Mouse (Mus musculus) limb, embryonic 15.5 days (tissue): ENCODE results near the gene Zfp383. TPM values are rescaled to one million over a fixed set of nuclear protein-coding genes. Genes with fewer than 3 reads are reported as not detected.
"Not testable (repeated sequence)": the region's sequence is repeated elsewhere in the genome, so short reads cannot be mapped to it uniquely, and the experiment has no call there.

ENCODE experiments used
- ATAC-seq: fragments of 200-750 bp; cut with Nextera tagmentation; 2 replicates; pipeline ENCODE4 v1.8.0; 2017; ENCODE audit warnings: low read depth, moderate TSS enrichment; ENCODE audit not compliant: insufficient number of reproducible peaks, low FRiP score, low TSS enrichment
- H3K27ac ChIP-seq: fragments of 300-500 bp; sonication (generic); 2 replicates; pipeline ENCODE4 v1.5.1; 2015; ENCODE audit warnings: moderate library complexity, mild to moderate bottlenecking, inconsistent platforms
- H3K27me3 ChIP-seq: fragments of 300-500 bp; sonication (generic); 2 replicates; pipeline ENCODE4 v1.6.1; 2015; ENCODE audit warnings: inconsistent platforms
- H3K36me3 ChIP-seq: fragments of 300-500 bp; sonication (generic); 2 replicates; pipeline ENCODE4 v1.6.1; 2015; ENCODE audit warnings: inconsistent platforms
- H3K4me1 ChIP-seq: fragments of 300-500 bp; sonication (generic); 2 replicates; pipeline ENCODE4 v1.6.1; 2015; ENCODE audit warnings: inconsistent platforms
- H3K4me2 ChIP-seq: fragments of 300-500 bp; sonication (generic); 2 replicates; pipeline ENCODE4 v1.6.1; 2015; ENCODE audit warnings: mild to moderate bottlenecking, inconsistent platforms
- H3K4me3 ChIP-seq: fragments of 300-500 bp; sonication (generic); 2 replicates; pipeline ENCODE4 v1.5.1; 2015; ENCODE audit warnings: mild to moderate bottlenecking, inconsistent platforms
- H3K9ac ChIP-seq: fragments of 300-500 bp; sonication (generic); 2 replicates; pipeline ENCODE4 v1.6.1; 2015; ENCODE audit warnings: inconsistent platforms
- H3K9me3 ChIP-seq: fragments of 300-500 bp; sonication (generic); 2 replicates; pipeline ENCODE4 v1.6.1; 2016; ENCODE audit warnings: inconsistent platforms
- WGBS: fragments of 180-500 bp; shearing (Covaris S2); methylation state at CpG from one replicate; pipeline ENCODE4 v1.1.7; 2015; 5-methylcytosine and 5-hydroxymethylcytosine counted together
- polyA plus RNA-seq: library from polyadenylated mRNA; unstranded; fragments of >200 nt; fragmentation: Nextera tagmentation; extraction: Ambion mirVana; gene quantifications from 2 replicates; pipeline ENCODE4 v1.2.1, GENCODE M21; 2015

Gene Zfp383
- polyA plus RNA-seq, result 5.9 and 7.0 TPM in 2 replicates

- Histone ChIP-seq H3K27me3 (no peaks in the 10 kb centered on the region), H3K4me1 (peaks cover 18% of the 10 kb centered on the region), H3K4me3 (peak within 1 kb of the TSS; percentile 64), H3K4me2 (peak within 1 kb of the TSS; percentile 45), H3K27ac (peak within 1 kb of the TSS; percentile 97), H3K36me3 (peaks cover 33% of the 10 kb centered on the region), H3K9ac (peak within 1 kb of the TSS; percentile 64), H3K9me3 (no peaks in the 10 kb centered on the region)
- ATAC-seq, result peak; percentile 87
- under 1% methylated on average over 33 of the region's 33 CpGs for WGBS
These were observed at the start of gene Zfp383 for GRCm38 (mm10) chr7:29908130-29908950. Gene Zfp383 (plus strand): TSS chr7:29908223.

DNA sequence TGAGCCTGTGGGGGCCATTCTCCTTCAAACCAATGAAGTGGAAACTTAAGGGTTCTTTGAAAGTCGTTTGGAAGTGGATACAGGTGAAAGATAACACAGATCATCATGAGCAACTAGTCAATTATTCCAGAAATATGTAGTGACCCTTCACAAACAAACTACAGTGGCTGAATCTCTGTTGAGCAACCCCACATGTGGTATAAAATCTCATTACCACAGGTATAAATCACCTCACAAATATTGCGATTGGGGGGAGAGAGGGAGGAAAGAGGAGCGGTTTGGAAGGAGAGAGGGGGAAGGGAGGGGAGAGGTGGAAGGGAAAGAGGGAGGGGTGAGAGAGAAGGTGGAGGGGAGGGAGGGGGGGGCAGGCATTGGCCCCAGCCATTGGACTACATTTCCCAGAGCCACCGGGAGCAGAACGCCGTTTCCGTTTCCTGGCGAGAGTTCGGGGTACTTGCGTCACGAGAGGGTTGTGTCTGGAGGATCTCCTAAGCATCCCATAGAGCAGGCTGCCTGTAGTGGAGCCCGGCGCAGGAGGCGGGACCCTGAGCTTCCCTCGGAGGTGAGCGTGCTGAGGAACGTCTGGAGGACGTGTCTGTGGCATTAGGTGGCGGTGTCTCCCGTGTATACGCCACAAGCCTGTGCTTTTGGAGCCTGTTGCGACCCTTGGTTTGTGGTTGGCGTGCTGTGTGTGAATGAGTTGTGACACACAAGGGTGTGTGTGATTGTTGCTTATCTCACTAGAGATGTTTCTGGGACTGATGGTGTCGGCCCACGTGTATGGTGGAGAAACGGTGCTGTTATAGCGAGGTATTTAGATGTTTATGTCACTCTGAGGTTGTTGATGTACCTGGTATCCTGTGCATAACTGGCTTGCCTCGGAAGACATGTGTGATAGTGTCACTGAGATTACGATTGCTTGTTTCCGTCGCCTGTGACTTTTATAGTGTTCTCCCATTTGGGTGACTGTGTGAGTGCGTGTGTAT lies 48.2 kb upstream of the Zfp383 start, which contains the start of gene Zfp420:
Gene Zfp420 (plus strand): TSS at position 448 of the 986 bp plus-strand sequence.
- no peaks in the 10 kb centered on the region for H3K27me3 ChIP-seq
- no peaks in the 10 kb centered on the region for H3K9me3 ChIP-seq
- peak within 1 kb of the TSS; percentile 66 for H3K4me3 ChIP-seq
- no peak within 1 kb of the TSS for H3K27ac ChIP-seq
- 4% methylated on average over 32 of the region's 32 CpGs for WGBS
- peaks cover 6% of the 10 kb centered on the region; the same call in 1 of the 2 replicates for H3K36me3 ChIP-seq
- peak within 1 kb of the TSS; percentile 71 for H3K4me2 ChIP-seq
- H3K4me1 ChIP-seq, result peaks cover 7% of the 10 kb centered on the region; the same call in 1 of the 2 replicates
- H3K9ac ChIP-seq, result peak within 1 kb of the TSS; percentile 55
- peak; percentile 94 for ATAC-seq

DNA sequence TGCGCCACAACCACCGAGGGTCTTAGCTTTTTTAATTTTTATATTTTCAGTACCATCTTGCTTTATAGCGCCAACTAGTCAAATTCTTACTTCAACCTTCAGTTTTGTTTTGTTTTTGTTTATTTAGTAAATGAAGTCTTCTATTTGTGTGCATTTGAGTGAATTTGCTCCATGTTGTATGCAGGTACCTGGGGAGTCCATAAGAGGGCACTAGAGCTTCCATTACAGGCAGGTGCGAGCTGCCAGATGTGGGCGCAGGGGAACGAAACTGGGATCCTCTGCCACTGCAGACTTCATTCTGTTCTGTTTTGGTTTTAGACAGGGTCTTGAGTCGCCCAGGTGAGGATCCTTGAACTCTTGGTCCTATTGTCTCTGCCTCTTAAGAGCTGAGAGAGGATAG lies 46.4 kb upstream of the Zfp383 start:
- no peaks in the 10 kb centered on the region for H3K9me3 ChIP-seq
- H3K9ac ChIP-seq, result no peak overlapping the region

GRCm38 (mm10) chr7:29874256-29874655 lies 33.8 kb upstream of the Zfp383 start:
- peaks cover 47% of the 10 kb centered on the region for H3K36me3 ChIP-seq
- H3K4me2 ChIP-seq, result no peak overlapping the region
- no peak for ATAC-seq
- H3K4me1 ChIP-seq, result no peaks in the 10 kb centered on the region
- WGBS, result 94% methylated on average over 10 of the region's 10 CpGs
- no peaks in the 10 kb centered on the region for H3K27me3 ChIP-seq
- H3K27ac ChIP-seq, result no peak overlapping the region
- peaks cover 19% of the 10 kb centered on the region for H3K9me3 ChIP-seq
- H3K4me3 ChIP-seq, result no peak overlapping the region
- H3K9ac ChIP-seq, result no peak overlapping the region

More for the DNA sequence above, 46.4 kb upstream of the Zfp383 start:
- Histone ChIP-seq H3K4me3 (no peak overlapping the region), H3K27ac (no peak overlapping the region), H3K4me1 (peaks cover 7% of the 10 kb centered on the region; the same call in 1 of the 2 replicates), H3K4me2 (no peak overlapping the region), H3K36me3 (peaks cover 6% of the 10 kb centered on the region; the same call in 1 of the 2 replicates), H3K27me3 (no peaks in the 10 kb centered on the region)
- ATAC-seq, result no peak
- WGBS, result 89% methylated on average over 7 of the region's 7 CpGs

DNA sequence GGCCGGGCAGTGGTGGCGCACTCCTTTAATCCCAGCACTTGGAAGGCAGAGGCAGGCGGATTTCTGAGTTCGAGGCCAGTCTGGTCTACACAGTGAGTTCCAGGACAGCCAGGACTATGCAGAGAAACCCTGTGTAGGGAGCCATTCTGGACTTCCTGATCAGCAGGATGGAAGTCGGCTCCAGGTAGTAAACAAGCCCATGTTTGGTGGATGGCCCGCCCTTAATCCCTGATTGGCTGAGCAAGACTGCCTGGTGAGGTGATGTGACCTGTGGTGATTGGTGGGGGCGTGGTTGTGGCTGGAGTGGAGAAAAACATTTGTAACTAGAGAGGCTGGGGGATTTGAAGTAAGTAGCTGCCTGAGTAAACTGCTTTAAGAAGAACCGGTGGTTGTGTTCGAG lies 30.5 kb upstream of the Zfp383 start:
- Histone ChIP-seq H3K36me3 (peaks cover 37% of the 10 kb centered on the region), H3K9me3 (peaks cover 19% of the 10 kb centered on the region)
- H3K9ac ChIP-seq, H3K27me3 ChIP-seq, ATAC-seq, H3K4me3 ChIP-seq, H3K27ac ChIP-seq, H3K4me1 ChIP-seq, H3K4me2 ChIP-seq: not testable (repeated sequence)
- 93% methylated on average over 9 of the region's 9 CpGs for WGBS

GRCm38 (mm10) chr7:29880056-29880455 lies 28.0 kb upstream of the Zfp383 start:
- no peak for ATAC-seq
- 39% methylated on average over 7 of the region's 7 CpGs for WGBS
- peaks cover 21% of the 10 kb centered on the region for H3K36me3 ChIP-seq

DNA sequence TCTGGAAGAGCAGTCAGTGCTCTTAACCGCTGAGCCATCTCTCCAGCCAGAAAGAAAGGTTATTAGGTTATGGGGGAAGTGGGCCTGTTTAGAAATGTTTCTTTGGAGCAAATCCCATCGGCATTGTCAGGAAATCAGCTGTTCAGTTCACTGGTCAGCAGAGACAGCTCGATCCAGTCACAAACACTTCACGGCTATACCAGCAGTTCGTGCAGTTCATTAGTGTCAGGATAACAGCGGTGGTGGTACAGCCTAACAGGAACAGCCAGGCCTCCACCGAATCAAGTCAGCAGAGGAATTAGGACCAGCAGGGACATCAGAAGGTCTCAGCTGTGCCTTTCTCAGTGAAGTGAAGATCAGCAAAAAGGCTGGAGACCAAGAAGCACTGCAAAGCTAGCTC lies 27.1 kb upstream of the Zfp383 start:
- ATAC-seq, result no peak
- H3K27me3 ChIP-seq, result no peaks in the 10 kb centered on the region
- no peaks in the 10 kb centered on the region; the same call in 1 of the 2 replicates for H3K9me3 ChIP-seq
- WGBS, result 88% methylated on average over 7 of the region's 7 CpGs
- no peak overlapping the region for H3K4me2 ChIP-seq
- H3K4me3 ChIP-seq, result no peak overlapping the region
- no peak overlapping the region for H3K27ac ChIP-seq
- H3K9ac ChIP-seq, result no peak overlapping the region
- peaks cover 12% of the 10 kb centered on the region for H3K36me3 ChIP-seq
- no peaks in the 10 kb centered on the region for H3K4me1 ChIP-seq

More at GRCm38 (mm10) chr7:29880056-29880455, 28.0 kb upstream of the Zfp383 start:
- Histone ChIP-seq H3K4me2 (no peak overlapping the region), H3K9ac (no peak overlapping the region), H3K4me1 (no peaks in the 10 kb centered on the region), H3K27ac (no peak overlapping the region), H3K27me3 (no peaks in the 10 kb centered on the region), H3K4me3 (no peak overlapping the region), H3K9me3 (peaks cover 8% of the 10 kb centered on the region)

DNA sequence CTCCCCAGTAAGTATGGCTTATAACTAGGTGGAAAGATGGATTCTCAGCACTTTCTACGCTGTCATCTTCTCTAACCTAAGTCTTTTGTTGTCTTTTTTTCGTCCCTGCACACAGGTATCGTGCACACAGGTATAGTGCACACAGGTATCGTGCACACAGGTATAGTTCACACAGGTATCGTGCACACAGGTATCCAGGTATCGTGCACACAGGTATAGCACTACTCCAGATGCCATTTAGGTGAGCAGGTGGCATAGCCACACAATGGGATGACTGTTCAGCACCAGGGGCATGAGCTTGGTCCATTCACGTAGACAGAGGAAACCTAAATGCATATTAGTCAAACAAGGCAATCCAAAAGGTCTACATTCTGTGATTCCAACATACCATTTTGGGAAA lies 17.5 kb upstream of the Zfp383 start:
- H3K9me3 ChIP-seq, result peaks cover 22% of the 10 kb centered on the region
- H3K4me2 ChIP-seq, result no peak overlapping the region
- ATAC-seq, result no peak
- no peak overlapping the region for H3K4me3 ChIP-seq
- 95% methylated on average over 7 of the region's 7 CpGs for WGBS
- no peaks in the 10 kb centered on the region for H3K4me1 ChIP-seq
- no peak overlapping the region for H3K27ac ChIP-seq
- no peaks in the 10 kb centered on the region for H3K27me3 ChIP-seq
- peaks cover 53% of the 10 kb centered on the region for H3K36me3 ChIP-seq
- H3K9ac ChIP-seq, result no peak overlapping the region

- no peak overlapping the region for H3K4me2 ChIP-seq
- H3K9me3 ChIP-seq, result peaks cover 32% of the 10 kb centered on the region
- no peak overlapping the region for H3K4me3 ChIP-seq
- WGBS, result 96% methylated on average over 4 of the region's 4 CpGs
- peaks cover 74% of the 10 kb centered on the region for H3K36me3 ChIP-seq
- H3K9ac ChIP-seq, result no peak overlapping the region
- H3K27ac ChIP-seq, result no peak overlapping the region
- no peaks in the 10 kb centered on the region for H3K27me3 ChIP-seq
- no peak for ATAC-seq
- H3K4me1 ChIP-seq, result no peaks in the 10 kb centered on the region
These were observed 15.3 kb upstream of the Zfp383 start for GRCm38 (mm10) chr7:29892756-29893155.

GRCm38 (mm10) chr7:29898351-29898750 lies 9.7 kb upstream of the Zfp383 start:
- no peak for ATAC-seq
- WGBS, result 84% methylated on average over 4 of the region's 4 CpGs

GRCm38 (mm10) chr7:29904101-29904500 lies 3.9 kb upstream of the Zfp383 start:
- Histone ChIP-seq H3K9me3 (no peaks in the 10 kb centered on the region), H3K4me2 (no peak overlapping the region), H3K4me1 (peaks cover 7% of the 10 kb centered on the region; the same call in 1 of the 2 replicates), H3K4me3 (no peak overlapping the region), H3K27me3 (no peaks in the 10 kb centered on the region), H3K27ac (no peak overlapping the region), H3K9ac (no peak overlapping the region), H3K36me3 (peaks cover 31% of the 10 kb centered on the region)
- WGBS, result 96% methylated on average over 4 of the region's 4 CpGs
- ATAC-seq, result no peak

More at GRCm38 (mm10) chr7:29898351-29898750, 9.7 kb upstream of the Zfp383 start:
- Histone ChIP-seq H3K4me2 (no peak overlapping the region), H3K27me3 (no peaks in the 10 kb centered on the region), H3K4me1 (no peaks in the 10 kb centered on the region), H3K9me3 (peaks cover 31% of the 10 kb centered on the region), H3K9ac (no peak overlapping the region), H3K27ac (no peak overlapping the region), H3K36me3 (peaks cover 82% of the 10 kb centered on the region), H3K4me3 (no peak overlapping the region)
